Mouse (Mus musculus) intestine, embryonic 14.5 days (tissue): ENCODE measurements at regions not wholly inside any gene's neighbourhood (a gene's known extent, or its start where the extent isn't known, plus 50 kb on each side); places are given as distances from the start of the nearest gene placed in this dataset.

Source experiments
- ATAC-seq: fragments of 200-750 bp; cut with Nextera tagmentation; replicated peaks from 2 replicates; pipeline ENCODE4 v1.8.0; 2017; ENCODE audit warnings: low read depth, moderate number of reproducible peaks, moderate TSS enrichment, moderate library complexity; ENCODE audit not compliant: low FRiP score, low TSS enrichment
- DNase-seq: peaks from one replicate; pipeline ENCODE4 v3.0.0-alpha.2; 2018; ENCODE audit warnings: low spot score
- H3K27ac ChIP-seq: fragments of 300-500 bp; sonication (generic); 2 replicates; pipeline ENCODE4 v1.5.1; 2014; ENCODE audit warnings: low read depth, mild to moderate bottlenecking, control low read depth
- H3K27me3 ChIP-seq: fragments of 300-500 bp; sonication (generic); replicated peaks from 2 replicates; pipeline ENCODE4 v1.6.1; 2014; ENCODE audit warnings: low read length, control low read depth; ENCODE audit not compliant: control insufficient read depth, insufficient read depth
- H3K36me3 ChIP-seq: fragments of 300-500 bp; sonication (generic); 2 replicates; pipeline ENCODE4 v1.6.1; 2014; ENCODE audit warnings: low read length, control low read depth; ENCODE audit not compliant: control insufficient read depth, insufficient read depth
- H3K4me1 ChIP-seq: fragments of 300-500 bp; sonication (generic); replicated peaks from 2 replicates; pipeline ENCODE4 v1.6.1; 2014; ENCODE audit warnings: low read length, control low read depth, mixed read lengths; ENCODE audit not compliant: control insufficient read depth, insufficient read depth
- H3K4me2 ChIP-seq: fragments of 300-500 bp; sonication (generic); 2 replicates; pipeline ENCODE4 v1.6.1; 2014; ENCODE audit warnings: low read length
- H3K4me3 ChIP-seq: fragments of 300-500 bp; sonication (generic); 2 replicates; pipeline ENCODE4 v1.5.1; 2014; ENCODE audit warnings: low read depth, low read length, control low read depth, mixed read lengths
- H3K9ac ChIP-seq: fragments of 300-500 bp; sonication (generic); 2 replicates; pipeline ENCODE4 v1.6.1; 2014; ENCODE audit warnings: mild to moderate bottlenecking, low read length
- H3K9me3 ChIP-seq: fragments of 300-500 bp; sonication (generic); 2 replicates; pipeline ENCODE4 v1.6.1; 2016; ENCODE audit warnings: low read length, control low read depth; ENCODE audit not compliant: control insufficient read depth
- WGBS: fragments of 180-500 bp; shearing (Covaris S2); extraction: QIAGEN DNeasy Blood & Tissue Kit; methylation state at CpG from one replicate; pipeline ENCODE4 v1.1.7; 2014; 5-methylcytosine and 5-hydroxymethylcytosine counted together

DNA sequence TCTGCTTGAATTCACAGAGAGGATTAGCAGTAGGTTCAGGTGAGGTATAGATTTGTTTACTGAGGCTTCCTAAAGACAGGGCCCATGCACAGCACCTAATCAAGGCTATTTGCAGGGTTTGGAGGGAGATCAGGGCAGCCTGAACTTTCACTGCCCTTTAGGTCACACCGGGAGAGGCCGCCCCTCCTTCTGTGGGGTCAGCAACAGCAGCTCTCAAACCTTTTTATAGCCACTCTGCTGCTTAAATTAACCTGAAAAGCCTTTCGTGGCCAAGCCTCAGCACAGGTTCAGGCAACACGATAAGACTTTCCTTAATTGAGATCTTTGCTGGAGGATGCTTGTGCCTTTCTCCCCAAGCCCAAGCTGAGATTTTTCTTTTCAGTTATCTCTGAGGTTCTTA, 526.8 kb upstream of the Tbl1xr1 start:
- WGBS: 33% methylated on average over 4 of the region's 4 CpGs
- H3K9me3 ChIP-seq: no peaks in the 10 kb centered on the region
- H3K27ac ChIP-seq: no peak overlapping the region
- no peak overlapping the region for H3K4me3 ChIP-seq
- no peak for ATAC-seq
- no peak overlapping the region for H3K9ac ChIP-seq
- no peak overlapping the region for H3K4me2 ChIP-seq
- DNase-seq: no peak
- H3K4me1 ChIP-seq: no peaks in the 10 kb centered on the region
- no peaks in the 10 kb centered on the region for H3K36me3 ChIP-seq
- no peaks in the 10 kb centered on the region for H3K27me3 ChIP-seq

GRCm38 (mm10) chr3:21553159-21553758, 523.2 kb upstream of the Tbl1xr1 start:
- Histone ChIP-seq H3K27ac (no peak overlapping the region), H3K9me3 (no peaks in the 10 kb centered on the region), H3K4me2 (no peak overlapping the region), H3K4me1 (no peaks in the 10 kb centered on the region), H3K36me3 (no peaks in the 10 kb centered on the region), H3K9ac (no peak overlapping the region), H3K4me3 (no peak overlapping the region), H3K27me3 (no peaks in the 10 kb centered on the region)
- 52% methylated on average over 3 of the region's 3 CpGs for WGBS
- DNase-seq: no peak
- ATAC-seq: peak; percentile 70; the same call in 1 of the 2 replicates

DNA sequence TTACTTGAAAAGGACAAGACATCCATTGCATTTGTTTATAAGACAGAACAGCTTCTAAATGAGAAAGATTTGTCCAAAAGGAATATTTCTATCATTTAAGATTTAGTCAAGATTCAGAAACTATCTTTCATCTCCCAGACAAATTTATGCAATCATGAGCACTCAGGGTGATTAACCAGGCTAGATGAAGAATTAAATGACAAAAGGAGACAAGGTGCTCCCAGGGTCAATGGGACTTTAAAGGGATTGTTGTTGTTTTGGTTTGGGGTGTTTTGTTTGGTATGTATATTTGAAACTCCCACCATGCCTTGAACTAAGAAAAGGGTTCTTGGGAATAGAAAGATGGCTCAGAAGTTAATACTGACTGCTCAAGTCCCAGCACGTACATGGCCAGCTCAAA, 522.6 kb upstream of the Tbl1xr1 start:
- H3K4me1 ChIP-seq: no peaks in the 10 kb centered on the region
- no peak overlapping the region for H3K27ac ChIP-seq
- no peak for ATAC-seq
- H3K36me3 ChIP-seq: no peaks in the 10 kb centered on the region
- no peak for DNase-seq
- no peaks in the 10 kb centered on the region for H3K27me3 ChIP-seq
- H3K9me3 ChIP-seq: no peaks in the 10 kb centered on the region
- no peak overlapping the region for H3K4me3 ChIP-seq
- no peak overlapping the region for H3K9ac ChIP-seq
- no peak overlapping the region for H3K4me2 ChIP-seq
- WGBS: 65% methylated on average over 1 of the region's 1 CpGs

DNA sequence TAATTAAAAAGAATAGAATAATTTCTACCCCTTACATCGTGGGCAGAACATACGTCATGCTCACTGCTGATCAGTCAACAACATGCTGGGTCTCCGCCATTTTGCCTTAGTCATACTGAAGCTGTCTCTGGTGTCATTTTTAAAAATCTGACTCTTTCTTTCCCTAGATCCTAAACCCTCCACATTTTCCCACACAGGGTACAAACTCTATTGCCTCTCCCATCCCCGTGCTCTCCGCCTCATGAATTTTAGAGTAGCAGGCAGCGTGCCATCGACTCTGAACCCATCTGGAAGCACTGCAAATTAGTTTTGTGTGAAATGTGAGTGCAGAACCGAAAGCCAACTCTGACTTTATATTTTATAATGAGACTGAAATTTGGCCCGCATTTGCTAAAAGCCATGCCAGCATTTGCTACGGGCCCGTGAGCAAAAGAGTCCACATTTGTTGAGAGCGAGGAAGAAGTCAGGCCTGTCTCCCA, 518.5 kb upstream of the Tbl1xr1 start:
- Histone ChIP-seq H3K27me3 (no peaks in the 10 kb centered on the region), H3K4me2 (no peak overlapping the region), H3K27ac (no peak overlapping the region), H3K9me3 (no peaks in the 10 kb centered on the region), H3K4me3 (no peak overlapping the region), H3K36me3 (no peaks in the 10 kb centered on the region), H3K9ac (no peak overlapping the region), H3K4me1 (no peaks in the 10 kb centered on the region)
- ATAC-seq (no peak), DNase-seq (no peak)
- 91% methylated on average over 12 of the region's 12 CpGs for WGBS

DNA sequence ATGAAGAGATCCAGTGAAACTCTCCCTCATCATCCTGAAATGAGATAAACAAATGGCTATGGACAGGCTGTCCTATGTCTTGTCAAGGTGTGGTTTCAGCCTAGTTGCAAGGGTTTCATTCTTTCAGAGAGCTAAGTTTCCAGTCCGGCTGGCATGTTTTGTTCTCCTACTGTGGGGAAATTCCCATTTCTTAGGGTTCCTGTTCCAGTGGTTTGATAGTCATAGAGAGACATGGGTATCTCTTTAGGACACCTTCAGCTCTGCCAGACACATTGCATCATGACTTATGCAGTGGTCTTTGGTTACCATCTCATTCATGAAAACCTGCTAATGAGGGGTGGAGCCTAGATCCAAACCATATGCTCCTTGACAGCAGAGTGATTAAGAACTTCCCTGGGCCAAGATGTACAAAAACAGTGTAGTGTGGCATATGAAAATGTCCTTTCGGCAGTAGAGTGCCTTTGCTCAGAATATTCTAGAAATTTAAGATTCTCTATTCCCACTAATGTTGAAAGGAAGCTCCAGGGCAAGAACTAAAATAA, 513.6 kb upstream of the Tbl1xr1 start:
- Histone ChIP-seq H3K4me1 (peaks cover 9% of the 10 kb centered on the region), H3K36me3 (no peaks in the 10 kb centered on the region), H3K4me2 (no peak overlapping the region), H3K27ac (no peak overlapping the region), H3K27me3 (no peaks in the 10 kb centered on the region), H3K4me3 (no peak overlapping the region), H3K9ac (no peak overlapping the region), H3K9me3 (no peaks in the 10 kb centered on the region)
- 83% methylated on average over 2 of the region's 2 CpGs for WGBS
- ATAC-seq: no peak
- no peak for DNase-seq

DNA sequence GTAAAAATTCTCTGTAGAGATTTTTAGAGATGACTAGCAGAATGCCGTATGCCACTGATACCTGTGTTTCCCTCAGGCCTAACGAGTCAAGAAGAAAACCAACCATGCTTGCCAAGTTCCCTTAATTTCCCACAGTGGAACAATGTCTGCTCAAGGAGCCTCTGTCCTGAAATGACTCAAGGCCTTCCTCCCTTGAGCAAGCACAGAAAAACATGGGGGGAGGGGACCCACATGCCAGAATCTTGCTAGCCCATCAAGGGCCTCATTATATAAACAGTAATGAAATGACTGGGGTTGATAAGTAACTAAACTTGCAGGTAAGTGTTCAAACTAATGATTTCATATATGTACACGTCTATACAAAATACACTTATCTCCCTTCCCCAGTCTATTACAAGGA, 513.0 kb upstream of the Tbl1xr1 start:
- 70% methylated on average over 3 of the region's 3 CpGs for WGBS
- ATAC-seq (no peak), DNase-seq (no peak)
- Histone ChIP-seq H3K4me1 (peaks cover 9% of the 10 kb centered on the region), H3K4me3 (no peak overlapping the region), H3K27ac (no peak overlapping the region), H3K9me3 (no peaks in the 10 kb centered on the region), H3K4me2 (no peak overlapping the region), H3K36me3 (no peaks in the 10 kb centered on the region), H3K27me3 (no peaks in the 10 kb centered on the region), H3K9ac (no peak overlapping the region)

GRCm38 (mm10) chr3:21564211-21564781, 512.2 kb upstream of the Tbl1xr1 start:
- DNase-seq: no peak
- Histone ChIP-seq H3K4me1 (peaks cover 9% of the 10 kb centered on the region), H3K27me3 (no peaks in the 10 kb centered on the region), H3K4me3 (no peak overlapping the region), H3K27ac (0 out of 2 replicates have a peak overlapping the region, but pooled peaks have one; percentile 1), H3K36me3 (no peaks in the 10 kb centered on the region), H3K4me2 (no peak overlapping the region), H3K9ac (no peak overlapping the region), H3K9me3 (no peaks in the 10 kb centered on the region)
- WGBS: 16% methylated on average over 3 of the region's 3 CpGs
- ATAC-seq: no peak

DNA sequence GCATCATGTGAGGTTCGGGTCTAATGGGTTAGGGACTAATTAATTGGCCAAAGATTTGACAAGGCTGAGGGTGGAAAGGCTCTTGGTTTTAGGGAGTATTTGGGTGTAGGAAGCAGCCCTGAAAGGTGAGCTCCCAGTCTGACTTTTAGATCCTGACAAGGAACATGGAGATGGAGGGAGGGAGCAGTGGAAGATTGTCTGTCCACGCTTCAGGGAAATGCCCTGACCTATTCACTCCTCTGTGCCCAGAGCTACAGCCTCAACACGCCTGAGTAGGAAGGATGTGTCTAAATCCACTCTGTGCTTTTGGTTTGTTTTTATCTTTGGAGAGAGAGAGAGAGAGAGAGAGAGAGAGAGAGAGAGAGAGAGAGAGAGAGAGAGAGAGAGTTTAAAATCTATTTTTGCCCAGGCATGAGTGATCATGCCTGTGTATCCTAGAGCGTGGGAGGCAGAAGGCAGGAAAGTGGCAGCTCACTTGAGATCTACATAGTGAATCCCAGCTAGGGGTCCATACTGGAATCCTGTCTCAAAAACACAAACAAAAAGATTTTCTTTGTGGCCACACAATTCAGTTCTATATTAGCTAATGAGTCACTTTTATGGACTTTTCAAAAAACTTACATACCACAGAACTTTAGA, 511.5 kb upstream of the Tbl1xr1 start:
- Histone ChIP-seq H3K27ac (0 out of 2 replicates have a peak overlapping the region, but pooled peaks have one; percentile 1), H3K4me1 (peaks cover 9% of the 10 kb centered on the region), H3K27me3 (no peaks in the 10 kb centered on the region), H3K36me3 (no peaks in the 10 kb centered on the region), H3K4me2 (no peak overlapping the region), H3K9ac (no peak overlapping the region), H3K4me3 (no peak overlapping the region), H3K9me3 (no peaks in the 10 kb centered on the region)
- WGBS: 55% methylated on average over 4 of the region's 4 CpGs
- DNase-seq (no peak), ATAC-seq (no peak)
